Mouse (Mus musculus) megakaryocyte, embryonic 14.5 days (primary cell): ENCODE results near the gene Syt1.

Source experiments
- FLI1 ChIP-seq: IDR thresholded peaks from 2 replicates; pipeline ENCODE4 v1.6.1; 2012; ENCODE audit warnings: low read length, inconsistent platforms, mixed read lengths
- GATA1 ChIP-seq: IDR thresholded peaks from 3 replicates; pipeline ENCODE4 v1.6.1; 2012; ENCODE audit warnings: mixed read lengths, low read length, inconsistent platforms, borderline replicate concordance

DNA sequence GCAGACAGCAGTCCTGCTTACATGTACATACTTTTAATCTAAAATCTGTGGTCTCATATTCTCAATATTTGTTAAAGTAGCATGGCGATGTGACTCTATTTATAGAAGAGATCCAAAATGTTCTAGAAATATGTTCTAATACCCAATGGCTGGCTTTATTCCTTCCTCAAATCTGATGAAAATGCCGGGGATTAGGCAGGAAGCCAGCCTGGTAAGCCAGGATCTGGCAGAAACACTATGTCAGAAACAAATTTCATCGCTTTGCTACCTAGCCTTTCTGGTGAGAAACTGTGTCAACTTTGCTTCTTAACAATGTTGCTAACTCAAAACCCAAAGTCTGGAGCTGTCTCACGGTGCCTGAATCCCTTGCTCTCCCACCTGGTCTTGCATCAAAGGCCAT is 7.3 kb downstream of the Syt1 start:
- no peak for TF ChIP-seq GATA1
- TF ChIP-seq FLI1: no peak
